Mouse (Mus musculus) heart, adult 2 months (tissue): ENCODE results near the gene Ccdc110. TPM values are rescaled to one million over a fixed set of nuclear protein-coding genes. Genes with fewer than 3 reads are reported as not detected.
A peak's percentile ranks its signal among the peaks of the same experiment; 100 is the strongest.

Experiments
- DNase-seq, 2 experiments: peaks; one replicate each; pipeline ENCODE4 v3.0.0; 2021
- H3K27ac ChIP-seq: fragments of 200-600 bp; 2 replicates; pipeline ENCODE4 v1.8.1; 2022
- H3K27me3 ChIP-seq: fragments of 200-500 bp; 2 replicates; pipeline ENCODE4 v1.6.1; 2012; ENCODE audit warnings: mild to moderate bottlenecking, low read length, inconsistent platforms, mixed read lengths; ENCODE audit not compliant: control insufficient read depth, insufficient read depth
- H3K36me3 ChIP-seq: fragments of 200-500 bp; 2 replicates; pipeline ENCODE4 v1.6.1; 2012; ENCODE audit warnings: low read length, inconsistent platforms; ENCODE audit not compliant: control insufficient read depth, insufficient read depth
- H3K4me1 ChIP-seq: fragments of 200-500 bp; 2 replicates; pipeline ENCODE4 v1.6.1; 2011; ENCODE audit warnings: low read length; ENCODE audit not compliant: control insufficient read depth, insufficient read depth
- H3K4me3 ChIP-seq: fragments of 200-600 bp; 2 replicates; pipeline ENCODE4 v1.8.1; 2022
- H3K79me2 ChIP-seq: fragments of 200-500 bp; replicated peaks from 2 replicates; pipeline ENCODE4 v1.6.1; 2012; ENCODE audit warnings: mild to moderate bottlenecking, inconsistent platforms, low read length, moderate library complexity, mixed read lengths; ENCODE audit not compliant: control insufficient read depth, insufficient read depth
- H3K9ac ChIP-seq: fragments of 200-500 bp; 2 replicates; pipeline ENCODE4 v1.6.1; 2012; ENCODE audit warnings: low read depth, mild to moderate bottlenecking, control low read depth, inconsistent platforms, low read length, mixed read lengths
- CTCF ChIP-seq: fragments of 200-600 bp; IDR thresholded peaks from 2 replicates; pipeline ENCODE4 v1.8.1; 2022; ENCODE audit warnings: antibody characterized with exemption, mild to moderate bottlenecking, moderate library complexity
- EP300 ChIP-seq: fragments of 200-500 bp; IDR thresholded peaks from 2 replicates; pipeline ENCODE4 v1.6.1; 2011; ENCODE audit warnings: low read depth, low read length, control low read depth; ENCODE audit not compliant: insufficient read depth
- POLR2A ChIP-seq: fragments of 200-500 bp; IDR thresholded peaks from 2 replicates; pipeline ENCODE4 v1.6.1; 2011; ENCODE audit warnings: mild to moderate bottlenecking, low read depth, low read length, control low read depth; ENCODE audit not compliant: insufficient read depth
- WGBS: fragments of 180-500 bp; shearing (Covaris S2); methylation state at CpG from one replicate; pipeline ENCODE4 v1.1.7; 2018; 5-methylcytosine and 5-hydroxymethylcytosine counted together
- intact Hi-C: fragments of 180-260 bp; cut with DNase I; formaldehyde crosslinking; loops from one replicate; pipeline ENCODE4 v1.15.1; 2025
- polyA plus RNA-seq: library from polyadenylated mRNA; depleted of rRNA; stranded (reverse); fragments of >200 nt; gene quantifications from 2 replicates; pipeline ENCODE4 v1.2.3, GENCODE M21; 2012
- total RNA-seq, 2 experiments: library from RNA; stranded (reverse); gene quantifications; 2 replicates each; pipeline ENCODE4 v1.2.3; 2021

Ccdc110 gene
- total and polyA plus RNA-seq, 3 experiments = not detected

DNA sequence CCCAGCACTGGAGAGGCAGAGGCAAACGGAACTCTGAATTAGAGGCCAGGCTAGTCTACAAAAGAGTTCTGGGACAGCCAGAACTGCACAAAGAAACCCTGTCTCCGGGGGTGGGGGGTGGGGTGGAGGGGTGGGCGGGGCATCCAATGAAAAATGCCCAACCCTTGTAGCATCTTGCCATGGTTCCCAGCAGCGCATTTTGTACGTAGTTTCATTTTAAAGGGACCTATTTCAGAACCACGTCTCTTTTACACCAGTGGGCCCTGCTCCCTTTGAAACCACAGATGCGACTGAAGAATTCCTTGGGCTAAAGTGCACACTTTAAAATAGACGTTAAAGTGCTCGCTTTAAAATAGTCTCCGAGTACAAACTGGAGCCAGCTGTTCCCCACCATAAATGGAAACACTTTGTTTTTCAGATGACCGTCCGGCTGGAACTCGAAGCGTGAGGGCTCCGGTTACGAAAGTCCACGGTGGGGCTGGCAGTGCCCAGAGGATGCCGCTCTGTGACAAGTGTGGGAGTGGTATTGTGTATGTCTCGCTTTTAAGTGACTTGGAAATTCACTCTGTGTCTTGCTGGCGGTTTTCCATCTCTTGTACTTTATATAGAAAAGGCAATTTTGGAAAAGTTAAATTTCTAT lies 17.3 kb upstream of the Ccdc110 start:
- intact Hi-C loops = no loop called here
- 65% methylated on average over 20 of the region's 20 CpGs for WGBS
- Histone ChIP-seq H3K9ac (no peak overlapping the region), H3K79me2 (no peaks in the 10 kb centered on the region), H3K4me1 (peaks cover 1% of the 10 kb centered on the region; the same call in 1 of the 2 replicates), H3K36me3 (no peaks in the 10 kb centered on the region), H3K27me3 (no peaks in the 10 kb centered on the region), H3K27ac (peak overlapping the region; percentile 69), H3K4me3 (no peak overlapping the region; the same call in 1 of the 2 replicates)
- peak in 1 of 2 experiments; percentile 48 for DNase-seq
- TF ChIP-seq CTCF (no peak), POLR2A (no peak), EP300 (no peak)

- TF ChIP-seq POLR2A (no peak), EP300 (no peak), CTCF (no peak)
- H3K9ac ChIP-seq = no peak overlapping the region
- H3K36me3 ChIP-seq = no peaks in the 10 kb centered on the region
- no peaks in the 10 kb centered on the region for H3K27me3 ChIP-seq
- DNase-seq = no peak
- H3K4me3 ChIP-seq = no peak overlapping the region
- WGBS = 82% methylated on average over 15 of the region's 15 CpGs
- H3K4me1 ChIP-seq = peaks cover 1% of the 10 kb centered on the region; the same call in 1 of the 2 replicates
- no peak overlapping the region for H3K27ac ChIP-seq
- intact Hi-C loops = no loop called here
- H3K79me2 ChIP-seq = no peaks in the 10 kb centered on the region
Observed at GRCm38 (mm10) chr8:45918891-45919290, 15.5 kb upstream of the Ccdc110 start.

GRCm38 (mm10) chr8:45920392-45920791 lies 14.0 kb upstream of the Ccdc110 start:
- intact Hi-C loops = no loop called here
- TF ChIP-seq CTCF = no peak
- no peak for TF ChIP-seq EP300
- no peak for TF ChIP-seq POLR2A
- WGBS = 84% methylated on average over 7 of the region's 7 CpGs

DNA sequence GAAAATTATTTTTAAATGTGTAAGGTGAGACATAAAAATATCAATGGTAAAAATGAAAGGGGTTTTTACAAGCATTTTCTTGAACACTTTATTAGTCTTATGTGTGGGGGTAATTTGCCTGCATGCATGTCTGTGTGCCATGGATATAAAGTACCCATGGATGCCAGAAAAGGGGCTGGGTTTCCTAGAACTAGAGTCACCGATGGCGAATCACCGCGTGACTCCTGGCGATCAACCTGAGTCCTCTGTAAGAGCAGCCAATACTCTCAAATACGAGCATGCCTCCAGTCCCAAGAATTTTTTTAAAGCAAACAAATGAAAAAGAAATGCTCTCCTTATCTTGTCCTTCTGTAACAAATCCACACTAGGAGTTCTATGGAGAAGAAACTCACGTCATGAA lies 12.3 kb upstream of the Ccdc110 start:
- WGBS = 81% methylated on average over 7 of the region's 7 CpGs
- Histone ChIP-seq H3K4me1 (no peaks in the 10 kb centered on the region), H3K4me3 (no peak overlapping the region), H3K27ac (no peak overlapping the region), H3K79me2 (no peaks in the 10 kb centered on the region), H3K36me3 (no peaks in the 10 kb centered on the region), H3K27me3 (no peaks in the 10 kb centered on the region), H3K9ac (no peak overlapping the region)
- intact Hi-C loops = no loop called here
- TF ChIP-seq EP300 (no peak), CTCF (no peak), POLR2A (no peak)
- no peak for DNase-seq

More at GRCm38 (mm10) chr8:45920392-45920791, 14.0 kb upstream of the Ccdc110 start:
- no peaks in the 10 kb centered on the region for H3K79me2 ChIP-seq
- no peaks in the 10 kb centered on the region for H3K27me3 ChIP-seq
- DNase-seq = no peak
- peaks cover 1% of the 10 kb centered on the region; the same call in 1 of the 2 replicates for H3K4me1 ChIP-seq
- no peak overlapping the region for H3K9ac ChIP-seq
- H3K4me3 ChIP-seq = no peak overlapping the region
- H3K36me3 ChIP-seq = no peaks in the 10 kb centered on the region
- H3K27ac ChIP-seq = no peak overlapping the region

GRCm38 (mm10) chr8:45936986-45937385 lies 2.6 kb downstream of the Ccdc110 start:
- H3K79me2 ChIP-seq = no peaks in the 10 kb centered on the region
- no peaks in the 10 kb centered on the region for H3K27me3 ChIP-seq
- no peaks in the 10 kb centered on the region for H3K36me3 ChIP-seq
- no peak overlapping the region for H3K27ac ChIP-seq
- no peak for TF ChIP-seq CTCF
- no peak for TF ChIP-seq EP300
- no peak for TF ChIP-seq POLR2A
- no peak for DNase-seq
- 82% methylated on average over 9 of the region's 9 CpGs for WGBS
- intact Hi-C loops = no loop called here
- no peaks in the 10 kb centered on the region for H3K4me1 ChIP-seq
- H3K4me3 ChIP-seq = no peak overlapping the region
- no peak overlapping the region for H3K9ac ChIP-seq

DNA sequence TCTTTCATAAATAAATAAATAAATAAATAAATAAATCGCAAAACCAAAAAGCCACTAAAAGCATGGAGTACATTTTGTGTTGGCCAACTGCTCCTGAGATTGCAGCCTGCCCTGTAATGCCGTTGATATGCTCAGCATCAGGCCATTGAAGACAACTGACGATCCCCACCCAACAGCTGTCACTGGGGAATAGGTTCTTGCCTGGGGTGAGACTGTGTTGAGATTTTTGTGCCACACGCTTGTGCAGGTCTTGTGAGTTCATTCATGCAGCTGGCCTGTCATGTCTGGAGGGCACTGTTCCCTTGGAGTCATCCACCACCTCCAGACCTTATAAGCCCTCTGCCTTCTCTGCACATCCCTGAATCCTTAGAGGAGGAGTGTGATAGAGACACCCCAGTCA lies 11.9 kb downstream of the Ccdc110 start:
- Histone ChIP-seq H3K4me3 (no peak overlapping the region), H3K27me3 (no peaks in the 10 kb centered on the region), H3K9ac (no peak overlapping the region), H3K36me3 (no peaks in the 10 kb centered on the region), H3K27ac (no peak overlapping the region), H3K4me1 (no peaks in the 10 kb centered on the region), H3K79me2 (no peaks in the 10 kb centered on the region)
- intact Hi-C loops = no loop called here
- no peak for TF ChIP-seq POLR2A
- TF ChIP-seq CTCF = no peak
- no peak for TF ChIP-seq EP300
- 85% methylated on average over 4 of the region's 4 CpGs for WGBS
- no peak for DNase-seq
